In genomic region chr7:101061381-101061780, GRCm38 (mm10) we compare ENCODE assay signal across 8 mouse cellular contexts. TPM values are rescaled to one million over a fixed set of nuclear protein-coding genes. Genes with fewer than 3 reads are reported as not detected.
DNase-seq lines count a peak whose midpoint lies in the region; ATAC-seq and TF ChIP-seq lines count a peak whose summit lies in the region.

No protein-coding gene starts in this region.

- ATAC-seq in limb, embryonic 12.5 days (ENCODE audit: insufficient number of reproducible peaks, insufficient read depth, low FRiP score, low TSS enrichment, low read depth) = no peak
- ATAC-seq in midbrain, embryonic 13.5 days = peak; percentile 75
- ATAC-seq in erythroblast, adult 5-6 weeks (replicated peaks; ENCODE audit: low FRiP score, poor library complexity, severe bottlenecking) = no peak

- DNase-seq in adrenal gland, postnatal 10 days = peak; percentile 92
- DNase-seq in embryonic facial prominence, embryonic 10.5 days (ENCODE audit: low spot score) = peak; percentile 86
- DNase-seq in heart, adult 2 months = peak; percentile 85 to 91
- DNase-seq in kidney, adult 2 months = peak; percentile 88
- peak; percentile 63 to 84 for DNase-seq in spleen, adult 18-20 months

- peak overlapping the region; percentile 31 for H3K4me2 ChIP-seq in limb, embryonic 12.5 days
- peak overlapping the region; percentile 37 for H3K4me2 ChIP-seq in midbrain, embryonic 13.5 days (replicated peaks)

- H3K79me2 ChIP-seq in heart, adult 2 months (replicated peaks; ENCODE audit: control insufficient read depth, insufficient read depth, low read length) = no peaks in the 10 kb centered on the region

- H3K36me3 ChIP-seq in embryonic facial prominence, embryonic 10.5 days (replicated peaks) = no peaks in the 10 kb centered on the region
- no peaks in the 10 kb centered on the region for H3K36me3 ChIP-seq in heart, adult 2 months (ENCODE audit: control insufficient read depth, insufficient read depth, low read length)
- H3K36me3 ChIP-seq in kidney, adult 2 months (ENCODE audit: control insufficient read depth, insufficient read depth, low read length) = no peaks in the 10 kb centered on the region
- H3K36me3 ChIP-seq in limb, embryonic 12.5 days = no peaks in the 10 kb centered on the region
- H3K36me3 ChIP-seq in midbrain, embryonic 13.5 days = no peaks in the 10 kb centered on the region

- TF ChIP-seq POLR2A in heart, adult 2 months (IDR thresholded peaks at IDR 0.05; ENCODE audit: insufficient read depth, low read depth, low read length) = no peak
- no peak for TF ChIP-seq POLR2A in kidney, adult 2 months (IDR thresholded peaks at IDR 0.05; ENCODE audit: low read depth, low read length)

- peak overlapping the region; percentile 33; the same call in 1 of the 2 replicates for H3K4me3 ChIP-seq in embryonic facial prominence, embryonic 10.5 days
- no peak overlapping the region for H3K4me3 ChIP-seq in heart, adult 2 months
- H3K4me3 ChIP-seq in kidney, adult 2 months (ENCODE audit: insufficient read depth, low read depth, low read length) = no peak overlapping the region
- H3K4me3 ChIP-seq in limb, embryonic 12.5 days (replicated peaks) = no peak overlapping the region
- H3K4me3 ChIP-seq in midbrain, embryonic 13.5 days (replicated peaks) = no peak overlapping the region

- H3K27me3 ChIP-seq in embryonic facial prominence, embryonic 10.5 days (replicated peaks; ENCODE audit: low read depth, poor library complexity, severe bottlenecking) = peaks cover 14% of the 10 kb centered on the region
- no peaks in the 10 kb centered on the region for H3K27me3 ChIP-seq in heart, adult 2 months (ENCODE audit: control insufficient read depth, insufficient read depth, low read length)
- H3K27me3 ChIP-seq in kidney, adult 2 months (replicated peaks; ENCODE audit: control insufficient read depth, insufficient read depth, low read length) = no peaks in the 10 kb centered on the region
- H3K27me3 ChIP-seq in limb, embryonic 12.5 days = no peaks in the 10 kb centered on the region
- H3K27me3 ChIP-seq in midbrain, embryonic 13.5 days = peaks cover 3% of the 10 kb centered on the region; the same call in 1 of the 2 replicates

- H3K27ac ChIP-seq in embryonic facial prominence, embryonic 10.5 days (replicated peaks) = no peak overlapping the region
- H3K27ac ChIP-seq in heart, adult 2 months = peak overlapping the region; percentile 21; the same call in 1 of the 2 replicates
- H3K27ac ChIP-seq in kidney, adult 2 months (ENCODE audit: insufficient read depth, low read depth, low read length) = no peak overlapping the region
- no peak overlapping the region for H3K27ac ChIP-seq in limb, embryonic 12.5 days
- no peak overlapping the region for H3K27ac ChIP-seq in midbrain, embryonic 13.5 days

- peak; percentile 95 for TF ChIP-seq EP300 in heart, adult 2 months (IDR thresholded peaks at IDR 0.05; ENCODE audit: insufficient read depth, low read depth, low read length)

- TF ChIP-seq CTCF in heart, adult 2 months (IDR thresholded peaks at IDR 0.05) = peak; percentile 88
- TF ChIP-seq CTCF in kidney, adult 2 months (conservative IDR thresholded peaks at IDR 0.05; ENCODE audit: insufficient read depth, insufficient read length, low read depth, low read length) = peak; percentile 86

- no peak overlapping the region for H3K9ac ChIP-seq in heart, adult 2 months (ENCODE audit: low read depth, low read length)
- no peak overlapping the region; the same call in 1 of the 2 replicates for H3K9ac ChIP-seq in limb, embryonic 12.5 days (replicated peaks)
- H3K9ac ChIP-seq in midbrain, embryonic 13.5 days (replicated peaks) = no peak overlapping the region; the same call in 1 of the 2 replicates

- WGBS in embryonic facial prominence, embryonic 10.5 days = 8% methylated on average over 17 of the region's 17 CpGs
- WGBS in heart, adult 2 months = 7% methylated on average over 17 of the region's 17 CpGs
- 9% methylated on average over 17 of the region's 17 CpGs for WGBS in kidney, adult 2 months
- 9% methylated on average over 17 of the region's 17 CpGs for WGBS in limb, embryonic 12.5 days
- 6% methylated on average over 17 of the region's 17 CpGs for WGBS in midbrain, embryonic 13.5 days

- intact Hi-C loops in heart, adult 2 months (cut with DNase I) = loop anchor here (1.0 to 2.0 kb wide), 4 partner anchors 47 to 313 kb away; no protein-coding TSS in a partner anchor

- peaks cover 17% of the 10 kb centered on the region for H3K4me1 ChIP-seq in embryonic facial prominence, embryonic 10.5 days
- H3K4me1 ChIP-seq in heart, adult 2 months (ENCODE audit: control insufficient read depth, insufficient read depth, low read length) = no peaks in the 10 kb centered on the region; the same call in 1 of the 2 replicates
- peaks cover 19% of the 10 kb centered on the region for H3K4me1 ChIP-seq in kidney, adult 2 months (ENCODE audit: control insufficient read depth, insufficient read depth, low read length)
- H3K4me1 ChIP-seq in limb, embryonic 12.5 days (replicated peaks) = 0 out of 2 replicates have a peak, but pooled peaks cover 4% of the 10 kb centered on the region
- H3K4me1 ChIP-seq in midbrain, embryonic 13.5 days (replicated peaks) = peaks cover 16% of the 10 kb centered on the region; the same call in 1 of the 2 replicates

- no peaks in the 10 kb centered on the region for H3K9me3 ChIP-seq in embryonic facial prominence, embryonic 10.5 days
- H3K9me3 ChIP-seq in limb, embryonic 12.5 days = no peaks in the 10 kb centered on the region
- H3K9me3 ChIP-seq in midbrain, embryonic 13.5 days = no peaks in the 10 kb centered on the region

RNA-seq across cellular contexts. Expression of gene Fchsd2, which starts 31.3 kb away (rescaled TPM):
- 10 to 100 TPM; 22.1 to 30.2 TPM for total RNA-seq in adrenal gland, postnatal 10 days (2021)
- 18.7 and 20.9 TPM in 2 replicates for polyA plus RNA-seq in embryonic facial prominence, embryonic 10.5 days (2016; fragmentation: Nextera tagmentation; extraction: Ambion mirVana)
- 10 to 100 TPM; 20.9 to 22.4 TPM for total RNA-seq in heart, adult 2 months (2021)
- 5.6 and 8.1 TPM in 2 replicates for polyA plus RNA-seq in heart, adult 2 months (2012; rRNA removed)
- polyA plus RNA-seq in kidney, adult 2 months (2012; rRNA removed) = 5.3 and 7.1 TPM in 2 replicates
- polyA plus RNA-seq in limb, embryonic 12.5 days (2016; fragmentation: Nextera tagmentation; extraction: Ambion mirVana) = 25.1 and 27.9 TPM in 2 replicates
- 37.5 and 38.2 TPM in 2 replicates for polyA plus RNA-seq in midbrain, embryonic 13.5 days (2015; fragmentation: Nextera tagmentation; extraction: Ambion mirVana)
- 6.7 and 7.3 TPM in 2 replicates for total RNA-seq in erythroblast, adult 5-6 weeks (2015; ENCODE audit: low replicate concordance)
- total RNA-seq in erythroblast, adult 5-6 weeks (2017; ENCODE audit: low replicate concordance) = 3.1 and 12.8 TPM in 2 replicates

RNA-seq across cellular contexts. Expression of gene P2ry2, which starts 48.7 kb away (rescaled TPM):
- total RNA-seq in adrenal gland, postnatal 10 days (2021) = 1 to 10 TPM; 5.5 to 7.2 TPM
- 0.31 and 0.50 TPM in 2 replicates for polyA plus RNA-seq in embryonic facial prominence, embryonic 10.5 days (2016; fragmentation: Nextera tagmentation; extraction: Ambion mirVana)
- 10 to 100 TPM; 22.3 to 32.6 TPM for total RNA-seq in heart, adult 2 months (2021)
- polyA plus RNA-seq in heart, adult 2 months (2012; rRNA removed) = 40.4 and 46.8 TPM in 2 replicates
- 15.0 and 16.9 TPM in 2 replicates for polyA plus RNA-seq in kidney, adult 2 months (2012; rRNA removed)
- 0.76 and 1.1 TPM in 2 replicates for polyA plus RNA-seq in limb, embryonic 12.5 days (2016; fragmentation: Nextera tagmentation; extraction: Ambion mirVana)
- 0.11 and 0.14 TPM in 2 replicates for polyA plus RNA-seq in midbrain, embryonic 13.5 days (2015; fragmentation: Nextera tagmentation; extraction: Ambion mirVana)
- total RNA-seq in erythroblast, adult 5-6 weeks (2015; ENCODE audit: low replicate concordance) = 0.38 and 1.3 TPM in 2 replicates
- total RNA-seq in erythroblast, adult 5-6 weeks (2017; ENCODE audit: low replicate concordance) = 0.28 and 0.68 TPM in 2 replicates
